Mouse (Mus musculus): Measurements from ENCODE around the gene Fam209. TPM values are rescaled to one million over a fixed set of nuclear protein-coding genes. Genes with fewer than 3 reads are reported as not detected.

The Fam209 gene
- polyA plus RNA-seq (2012; rRNA removed) = 0.26 TPM in 1 of 2 replicates, not detected in the other

DNA sequence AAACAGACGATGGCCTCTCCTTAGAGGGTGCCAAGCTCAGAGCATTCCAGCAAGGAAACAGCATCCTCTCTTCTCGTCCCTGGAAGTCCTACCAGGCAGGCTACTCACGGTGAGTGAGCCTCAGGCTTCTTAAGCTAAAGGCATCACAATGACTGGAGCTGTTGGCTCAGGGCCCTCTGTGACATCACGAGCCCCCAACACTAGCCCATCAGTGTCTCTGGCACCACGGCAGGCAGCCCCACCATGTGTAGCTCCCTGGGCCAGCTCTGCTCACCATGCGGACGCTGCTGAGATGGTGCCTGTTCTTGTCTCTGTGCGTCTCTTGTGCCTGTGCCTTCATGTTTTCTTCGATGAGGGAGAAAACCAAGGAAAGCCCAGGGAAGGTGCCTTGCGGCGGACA, at the start of gene Fam209:
TSS of gene Fam209 (plus strand) at position 203 of the 400 bp plus-strand sequence.

DNA sequence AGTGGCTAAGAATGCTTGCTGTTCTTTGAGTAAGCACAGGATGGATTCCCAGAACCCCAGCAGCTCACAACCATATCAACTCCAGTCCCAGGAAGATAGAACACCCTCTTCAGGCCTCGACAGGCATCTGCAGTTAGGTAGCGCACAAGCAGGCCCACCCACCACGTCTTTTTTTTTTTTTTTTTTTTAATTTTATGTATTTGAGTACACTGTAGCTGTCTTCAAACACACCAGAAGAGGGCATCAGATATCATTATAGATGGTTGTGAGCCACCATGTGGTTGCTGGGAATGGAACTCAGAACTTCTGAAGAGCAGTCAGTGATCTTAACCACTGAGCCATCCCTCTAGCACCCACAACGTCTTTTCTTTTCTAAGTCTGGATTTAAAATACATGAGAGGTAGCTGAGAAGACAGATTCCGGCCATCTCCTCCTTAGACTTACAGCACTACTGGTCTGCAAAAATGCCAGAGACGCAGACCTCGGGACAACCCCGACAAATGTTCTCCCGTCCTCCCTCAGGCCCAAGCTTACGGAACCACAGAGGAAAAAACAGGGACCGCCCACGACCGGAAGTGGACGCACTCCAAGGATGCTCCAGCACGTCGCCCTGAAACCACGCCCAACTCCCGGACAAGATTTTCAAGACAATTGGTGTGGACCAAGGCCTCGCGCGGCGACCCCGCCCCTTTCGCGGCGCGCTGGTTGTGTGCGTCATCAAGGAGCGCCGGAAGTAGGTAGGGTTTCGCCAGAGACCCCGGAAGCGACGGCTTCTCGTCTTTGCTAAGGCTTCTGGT, 32.3 kb upstream of the Fam209 start, which contains the start of gene Rtf2:
TSS of gene Rtf2 (plus strand) at position 714 of the 797 bp plus-strand sequence.

DNA sequence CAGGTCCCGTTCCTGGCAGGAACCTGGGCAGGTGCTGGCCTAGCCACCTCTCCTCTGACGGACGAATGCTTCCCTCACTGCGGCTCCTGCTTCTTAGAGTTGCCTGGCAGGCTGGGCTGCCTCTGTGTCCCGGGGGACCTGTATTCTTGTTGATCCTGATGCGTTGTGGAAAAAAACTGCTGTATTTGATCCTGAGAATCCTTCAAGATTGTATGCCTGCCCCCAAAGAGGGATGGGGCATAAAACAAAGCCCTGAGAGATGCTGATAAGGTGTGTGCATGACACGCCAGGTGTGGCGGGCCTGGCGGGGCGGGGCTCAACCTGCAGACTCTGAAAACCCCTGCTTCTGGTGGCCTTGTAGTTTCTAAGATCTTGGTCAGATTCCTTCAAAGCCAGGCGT, 13.8 kb upstream of the Fam209 start, which contains the start of gene Gcnt7:
TSS of gene Gcnt7 (minus strand) at position 101 of the 400 bp plus-strand sequence.

Other genes starting within 250 kb of the Fam209 start
- not detected in 2 replicates for gene Mc3r, start 224.0 kb upstream of the Fam209 start, polyA plus RNA-seq (2012; rRNA removed)
- 19.1 and 22.1 TPM in 2 replicates for gene Fam210b, start 127.0 kb upstream of the Fam209 start, polyA plus RNA-seq (2012; rRNA removed)
- gene Aurka, start 102.0 kb upstream of the Fam209 start, polyA plus RNA-seq (2012; rRNA removed) = 9.4 and 15.1 TPM in 2 replicates
- 49.2 and 58.7 TPM in 2 replicates for gene Cstf1, start 101.8 kb upstream of the Fam209 start, polyA plus RNA-seq (2012; rRNA removed)
- gene Cass4, start 78.7 kb upstream of the Fam209 start, polyA plus RNA-seq (2012; rRNA removed) = 0.38 and 0.39 TPM in 2 replicates
- 37.0 and 43.0 TPM in 2 replicates for gene Rtf2, start 32.0 kb upstream of the Fam209 start, polyA plus RNA-seq (2012; rRNA removed)
- not detected in 2 replicates for gene Gcnt7, start 13.9 kb upstream of the Fam209 start, polyA plus RNA-seq (2012; rRNA removed)
- 1.6 TPM in 2 replicates for gene Tfap2c, start 77.1 kb downstream of the Fam209 start, polyA plus RNA-seq (2012; rRNA removed)

All from ovary, adult 2 months (tissue).